Mouse (Mus musculus) liver, adult 2 months (tissue): ENCODE data around the gene Psmb10. TPM values are rescaled to one million over a fixed set of nuclear protein-coding genes. Genes with fewer than 3 reads are reported as not detected.
A peak's percentile ranks its signal among the peaks of the same experiment; 100 is the strongest.
"Not testable (repeated sequence)": the region's sequence is repeated elsewhere in the genome, so short reads cannot be mapped to it uniquely, and the experiment has no call there.

Source experiments
- DNase-seq: peaks from one replicate; pipeline ENCODE4 v3.0.0-alpha.2; 2011; ENCODE audit warnings: low read depth, low spot score; ENCODE audit errors: extremely low read depth
- H3K27ac ChIP-seq: fragments of 200-500 bp; replicated peaks from 2 replicates; pipeline ENCODE4 v1.5.1; 2012; ENCODE audit warnings: low read depth, mild to moderate bottlenecking, control low read depth, inconsistent platforms, low read length; ENCODE audit not compliant: insufficient read depth
- H3K27me3 ChIP-seq: fragments of 200-500 bp; 2 replicates; pipeline ENCODE4 v1.6.1; 2012; ENCODE audit warnings: mild to moderate bottlenecking, moderate library complexity, low read length, inconsistent platforms; ENCODE audit not compliant: control insufficient read depth, insufficient read depth
- H3K36me3 ChIP-seq: fragments of 200-500 bp; 2 replicates; pipeline ENCODE4 v1.6.1; 2012; ENCODE audit warnings: low read length, inconsistent platforms; ENCODE audit not compliant: control insufficient read depth, insufficient read depth
- H3K4me1 ChIP-seq: fragments of 200-500 bp; 2 replicates; pipeline ENCODE4 v1.6.1; 2011; ENCODE audit warnings: low read length; ENCODE audit not compliant: control insufficient read depth, insufficient read depth
- H3K4me3 ChIP-seq: fragments of 200-500 bp; 2 replicates; pipeline ENCODE4 v1.5.1; 2011; ENCODE audit warnings: low read depth, mild to moderate bottlenecking, control low read depth, low read length, moderate library complexity; ENCODE audit not compliant: insufficient read depth
- H3K79me2 ChIP-seq: fragments of 200-500 bp; 2 replicates; pipeline ENCODE4 v1.6.1; 2012; ENCODE audit warnings: inconsistent platforms, mild to moderate bottlenecking, low read length, moderate library complexity; ENCODE audit not compliant: control insufficient read depth, insufficient read depth
- H3K9ac ChIP-seq: fragments of 200-500 bp; 2 replicates; pipeline ENCODE4 v1.6.1; 2012; ENCODE audit warnings: low read depth, mild to moderate bottlenecking, control low read depth, inconsistent platforms, low read length
- CTCF ChIP-seq: fragments of 200-500 bp; IDR thresholded peaks from 2 replicates; pipeline ENCODE4 v1.5.1; 2011; ENCODE audit warnings: low read depth, low read length, control low read depth
- POLR2A ChIP-seq: fragments of 200-500 bp; IDR thresholded peaks from 2 replicates; pipeline ENCODE4 v1.6.1; 2011; ENCODE audit warnings: low read length, control low read depth; ENCODE audit not compliant: insufficient read depth; ENCODE audit errors: extremely low read depth
- WGBS: fragments of 180-500 bp; shearing (Covaris S2); methylation state at CpG from one replicate; pipeline ENCODE4 v1.1.7; 2018; 5-methylcytosine and 5-hydroxymethylcytosine counted together
- polyA plus RNA-seq: library from polyadenylated mRNA; depleted of rRNA; stranded (reverse); fragments of >200 nt; gene quantifications from 2 replicates; pipeline ENCODE4 v1.2.3, GENCODE M21; 2012; rRNA removed
- total RNA-seq: library from RNA; depleted of rRNA; stranded (reverse); fragments of >200 nt; gene quantifications from 2 replicates; pipeline ENCODE4 v1.2.3, GENCODE M21; 2014; rRNA removed

The Psmb10 gene
- total RNA-seq (86.8 and 109 TPM in 2 replicates), polyA plus RNA-seq (122 and 139 TPM in 2 replicates)

GRCm38 (mm10) chr8:105938306-105938669 is at the start of gene Psmb10:
Psmb10 (minus strand) TSS chr8:105938444.
- Histone ChIP-seq H3K9ac (peak within 1 kb of the TSS; percentile 75), H3K36me3 (peaks cover 6% of the 10 kb centered on the region; the same call in 1 of the 2 replicates), H3K4me1 (peaks cover 8% of the 10 kb centered on the region; the same call in 1 of the 2 replicates), H3K79me2 (peaks cover 8% of the 10 kb centered on the region; the same call in 1 of the 2 replicates), H3K27ac (peak within 1 kb of the TSS; percentile 91), H3K27me3 (no peaks in the 10 kb centered on the region), H3K4me3 (peak within 1 kb of the TSS; percentile 87)
- no peak for TF ChIP-seq POLR2A
- TF ChIP-seq CTCF: 0 out of 2 replicates have a peak, but pooled peaks have one; percentile 14
- WGBS: under 1% methylated on average over 4 of the region's 4 CpGs
- peak; percentile 74 for DNase-seq

GRCm38 (mm10) chr8:105983406-105983805 is 45.2 kb upstream of the Psmb10 start:
- H3K27ac ChIP-seq, H3K4me3 ChIP-seq, H3K9ac ChIP-seq, H3K79me2 ChIP-seq, H3K36me3 ChIP-seq, H3K27me3 ChIP-seq, H3K4me1 ChIP-seq, DNase-seq: not testable (repeated sequence)
- WGBS: 79% methylated on average over 11 of the region's 11 CpGs

DNA sequence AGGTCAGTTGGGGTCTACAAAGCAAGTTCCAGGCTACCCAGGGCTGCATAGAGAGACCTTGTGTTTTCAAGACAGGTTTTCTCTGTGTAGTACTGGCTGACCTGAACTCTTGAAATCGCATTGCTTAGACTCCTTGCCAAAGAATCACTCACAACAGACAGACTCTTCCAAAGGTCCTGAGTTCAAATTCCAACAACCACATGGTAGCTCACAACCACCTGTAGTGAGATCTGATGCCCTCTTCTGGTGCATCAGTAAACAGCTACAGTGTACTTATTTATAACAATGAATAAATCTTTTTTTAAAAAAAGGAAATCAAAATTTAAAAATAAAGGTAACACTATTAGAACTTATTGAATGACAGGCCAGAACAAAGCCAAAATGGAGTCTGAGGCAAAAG is 42.9 kb upstream of the Psmb10 start:
- H3K4me3 ChIP-seq: no peak overlapping the region
- peak; percentile 67 for DNase-seq
- H3K79me2 ChIP-seq: no peaks in the 10 kb centered on the region
- no peaks in the 10 kb centered on the region for H3K4me1 ChIP-seq
- no peak for TF ChIP-seq POLR2A
- no peak for TF ChIP-seq CTCF
- WGBS: 27% methylated on average over 1 of the region's 1 CpGs
- H3K36me3 ChIP-seq: no peaks in the 10 kb centered on the region
- H3K27ac ChIP-seq: no peak overlapping the region
- no peaks in the 10 kb centered on the region for H3K27me3 ChIP-seq
- no peak overlapping the region for H3K9ac ChIP-seq

DNA sequence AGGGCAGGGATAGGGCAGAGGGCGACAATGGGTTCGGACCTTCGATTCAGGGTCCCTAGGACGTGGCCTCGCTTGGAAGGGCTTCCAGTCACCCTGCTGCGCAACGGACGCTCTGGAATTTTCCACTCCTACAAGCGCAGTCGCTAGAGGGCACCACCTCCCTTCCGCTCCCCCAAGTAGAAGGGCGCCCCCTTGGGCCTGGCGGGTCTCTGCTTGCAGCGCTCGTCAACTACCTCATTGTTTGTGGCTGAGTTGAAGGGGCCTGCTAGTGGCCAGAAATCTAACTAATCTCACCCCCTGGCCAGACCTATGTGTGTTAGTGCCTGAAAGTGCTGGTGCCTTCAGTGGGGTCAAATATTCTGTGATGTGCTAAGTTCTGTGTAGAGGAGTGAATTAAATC is 41.1 kb upstream of the Psmb10 start, which contains the start of gene Dpep3:
TSS of gene Dpep3 (minus strand) at position 105 of the 400 bp plus-strand sequence.
- Histone ChIP-seq H3K27ac (no peak within 1 kb of the TSS), H3K36me3 (no peaks in the 10 kb centered on the region), H3K9ac (no peak within 1 kb of the TSS), H3K79me2 (no peaks in the 10 kb centered on the region), H3K27me3 (no peaks in the 10 kb centered on the region), H3K4me3 (no peak within 1 kb of the TSS), H3K4me1 (no peaks in the 10 kb centered on the region)
- WGBS: 92% methylated on average over 15 of the region's 15 CpGs
- DNase-seq: no peak
- TF ChIP-seq POLR2A: no peak
- no peak for TF ChIP-seq CTCF

DNA sequence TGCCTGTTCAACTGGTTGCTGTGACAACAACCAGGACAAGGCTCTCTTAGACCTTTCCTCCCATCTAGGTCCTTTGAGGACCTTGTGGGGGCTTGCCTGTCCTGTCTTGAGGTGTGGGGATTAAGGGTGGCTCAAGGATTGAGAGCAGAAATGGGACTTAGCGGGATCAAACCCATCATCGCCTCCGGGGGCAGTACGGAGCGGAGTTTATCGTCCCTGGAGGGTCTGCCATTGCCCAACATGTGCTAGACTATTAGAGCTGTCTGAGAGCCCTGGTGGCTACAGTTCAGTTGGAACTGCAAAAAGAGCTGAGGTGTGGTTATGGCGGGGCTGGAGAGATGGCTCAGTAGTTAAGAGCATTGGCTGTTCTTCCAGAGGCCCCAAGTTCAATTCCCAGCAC is 37.1 kb upstream of the Psmb10 start:
- H3K36me3 ChIP-seq: no peaks in the 10 kb centered on the region
- 88% methylated on average over 7 of the region's 7 CpGs for WGBS
- no peak overlapping the region for H3K4me3 ChIP-seq
- H3K4me1 ChIP-seq: no peaks in the 10 kb centered on the region
- no peak overlapping the region for H3K27ac ChIP-seq
- H3K79me2 ChIP-seq: no peaks in the 10 kb centered on the region
- DNase-seq: no peak
- H3K9ac ChIP-seq: no peak overlapping the region
- TF ChIP-seq POLR2A (no peak), CTCF (no peak)
- no peaks in the 10 kb centered on the region for H3K27me3 ChIP-seq

GRCm38 (mm10) chr8:105971019-105971720 is 32.9 kb upstream of the Psmb10 start:
- no peaks in the 10 kb centered on the region for H3K79me2 ChIP-seq
- no peak overlapping the region for H3K4me3 ChIP-seq
- no peaks in the 10 kb centered on the region for H3K36me3 ChIP-seq
- H3K27ac ChIP-seq: no peak overlapping the region
- H3K4me1 ChIP-seq: peaks cover 3% of the 10 kb centered on the region
- no peak overlapping the region for H3K9ac ChIP-seq
- DNase-seq: no peak
- no peak for TF ChIP-seq CTCF
- no peak for TF ChIP-seq POLR2A
- H3K27me3 ChIP-seq: no peaks in the 10 kb centered on the region
- WGBS: 85% methylated on average over 8 of the region's 8 CpGs
